Mouse (Mus musculus) olfactory bulb, adult 2 months (tissue): ENCODE data around the gene Hyal3. TPM values are rescaled to one million over a fixed set of nuclear protein-coding genes. Genes with fewer than 3 reads are reported as not detected.

ENCODE experiments used
- H3K27ac ChIP-seq: fragments of 200-500 bp; 2 replicates; pipeline ENCODE4 v1.5.1; 2012; ENCODE audit warnings: low read depth, low read length; ENCODE audit not compliant: insufficient read depth
- H3K4me1 ChIP-seq: fragments of 200-500 bp; 2 replicates; pipeline ENCODE4 v1.6.1; 2012; ENCODE audit warnings: low read length; ENCODE audit not compliant: control insufficient read depth, insufficient read depth
- H3K4me3 ChIP-seq: fragments of 200-500 bp; 2 replicates; pipeline ENCODE4 v1.5.1; 2012; ENCODE audit warnings: mild to moderate bottlenecking, low read depth, low read length, moderate library complexity; ENCODE audit not compliant: insufficient read depth
- CTCF ChIP-seq: fragments of 200-500 bp; IDR thresholded peaks from 2 replicates; pipeline ENCODE4 v1.5.1; 2012; ENCODE audit warnings: low read depth, mild to moderate bottlenecking, low read length, moderate library complexity; ENCODE audit not compliant: insufficient read depth
- POLR2A ChIP-seq: fragments of 200-500 bp; IDR thresholded peaks from 2 replicates; pipeline ENCODE4 v1.6.1; 2012; ENCODE audit warnings: mild to moderate bottlenecking, low read depth, low read length, moderate library complexity; ENCODE audit not compliant: insufficient read depth
- WGBS: fragments of 180-500 bp; shearing (Covaris S2); methylation state at CpG from one replicate; pipeline ENCODE4 v1.1.7; 2018; 5-methylcytosine and 5-hydroxymethylcytosine counted together
- polyA plus RNA-seq: library from polyadenylated mRNA; stranded (reverse); fragments of >200 nt; gene quantifications from 2 replicates; pipeline ENCODE4 v1.2.4, GENCODE M21; 2012; ENCODE audit warnings: low replicate concordance; ENCODE audit not compliant: missing spikeins, insufficient read depth, insufficient read length

Gene Hyal3
- polyA plus RNA-seq, 1 experiment = not detected

DNA sequence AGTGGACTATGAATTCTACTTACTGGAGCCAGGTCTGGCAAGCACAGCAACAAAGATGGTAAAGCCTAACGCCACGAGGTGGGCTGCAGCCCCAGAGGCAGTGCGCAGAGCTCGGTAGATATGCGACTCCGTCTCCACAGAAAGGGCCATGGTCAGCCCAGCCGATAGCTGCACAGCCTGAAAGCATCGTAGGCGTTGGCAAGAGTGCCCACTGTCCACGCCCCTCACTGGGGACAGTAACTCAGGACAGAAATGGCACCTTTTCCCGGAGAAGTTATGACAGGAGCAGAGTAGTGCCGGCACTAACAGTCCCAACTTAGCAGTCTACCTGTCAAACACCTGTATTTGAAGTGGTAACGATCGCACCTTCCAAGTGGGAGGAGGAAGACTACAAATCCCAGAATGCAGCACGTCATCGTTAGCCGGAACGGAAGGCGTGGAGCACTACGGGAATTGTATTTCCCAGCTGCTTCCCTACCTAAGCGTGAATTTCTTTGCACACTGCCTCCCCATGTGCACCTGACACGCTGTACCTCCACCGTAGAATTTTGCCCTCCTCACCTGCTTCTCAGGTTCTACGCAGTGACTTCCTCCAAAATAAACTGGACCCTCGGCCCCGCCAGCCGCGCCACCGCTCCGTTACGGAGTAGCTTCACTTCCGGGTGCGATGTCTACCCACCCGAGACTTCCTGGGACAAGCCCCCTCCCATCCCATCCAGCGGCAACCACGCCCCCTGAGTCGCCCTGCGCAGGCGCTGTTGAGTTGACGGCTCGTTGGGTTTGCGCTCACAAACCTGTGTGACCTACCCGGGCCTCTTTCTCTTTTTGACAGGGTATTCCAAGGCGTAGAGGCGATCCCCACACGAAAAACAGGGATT is 38.9 kb upstream of the Hyal3 start, which contains the start of the genes Cyb561d2 and Nprl2:
Cyb561d2 (minus strand) TSS at position 720 of the 878 bp plus-strand sequence.
Nprl2 (plus strand) TSS at position 753 of the 878 bp plus-strand sequence.
- WGBS = under 1% methylated on average over 46 of the region's 46 CpGs
- Histone ChIP-seq H3K27ac (peak within 1 kb of the TSS; percentile 48; the same call in 1 of the 2 replicates), H3K4me3 (peak within 1 kb of the TSS; percentile 68), H3K4me1 (peaks cover 27% of the 10 kb centered on the region)
- TF ChIP-seq CTCF = no peak
- peak; percentile 69; the same call in 1 of the 2 replicates for TF ChIP-seq POLR2A

GRCm38 (mm10) chr9:107542352-107542686 is 38.3 kb upstream of the Hyal3 start:
- peak overlapping the region; percentile 68 for H3K4me3 ChIP-seq
- no peak for TF ChIP-seq CTCF
- TF ChIP-seq POLR2A = no peak
- 0% methylated on average over 11 of the region's 11 CpGs for WGBS
- peaks cover 27% of the 10 kb centered on the region for H3K4me1 ChIP-seq
- no peak overlapping the region for H3K27ac ChIP-seq

DNA sequence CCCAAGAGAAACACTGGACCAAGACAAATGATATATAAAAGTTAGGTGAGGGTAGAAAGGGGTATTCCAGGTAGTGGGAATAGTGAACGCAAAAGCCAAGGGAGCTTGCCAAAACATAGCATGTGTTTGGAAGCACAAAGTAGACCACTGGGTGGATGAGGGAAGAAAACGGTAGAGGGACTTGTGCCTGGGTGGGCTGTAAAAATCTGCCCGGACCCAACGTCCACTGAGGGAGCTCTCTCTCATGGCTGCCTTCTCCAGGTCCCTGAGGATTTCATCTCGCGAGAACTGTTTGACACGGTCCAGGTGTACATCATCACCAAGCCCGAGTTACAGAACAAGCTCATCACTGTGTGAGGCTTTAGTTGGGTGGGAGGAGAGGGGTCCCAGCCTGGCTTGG is 37.9 kb upstream of the Hyal3 start:
- TF ChIP-seq CTCF = no peak
- TF ChIP-seq POLR2A = no peak
- H3K4me3 ChIP-seq = peak overlapping the region; percentile 68
- H3K27ac ChIP-seq = no peak overlapping the region
- 44% methylated on average over 8 of the region's 8 CpGs for WGBS
- peaks cover 29% of the 10 kb centered on the region for H3K4me1 ChIP-seq

DNA sequence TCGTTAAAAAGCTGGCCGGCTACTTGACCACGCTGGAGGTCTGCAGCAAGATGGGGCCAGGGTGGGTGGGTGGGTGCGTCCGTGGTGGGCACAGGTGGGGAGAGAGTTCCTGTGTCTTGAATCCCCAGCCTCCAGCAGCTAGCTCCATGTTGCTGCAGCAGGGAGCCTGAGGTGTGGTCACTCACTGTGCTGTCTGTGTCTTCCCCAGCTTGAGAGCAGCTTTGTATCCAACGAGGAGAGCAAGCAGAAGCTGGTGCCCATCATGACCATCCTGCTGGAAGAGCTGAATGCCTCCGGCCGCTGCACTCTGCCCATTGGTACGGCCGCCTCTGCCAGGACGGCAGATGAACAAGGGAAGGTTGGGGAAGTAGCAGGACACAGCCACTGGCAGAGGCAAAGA is 37.3 kb upstream of the Hyal3 start:
- WGBS = 89% methylated on average over 11 of the region's 11 CpGs
- Histone ChIP-seq H3K4me3 (no peak overlapping the region), H3K27ac (no peak overlapping the region), H3K4me1 (peaks cover 31% of the 10 kb centered on the region)
- TF ChIP-seq POLR2A (no peak), CTCF (no peak)

GRCm38 (mm10) chr9:107544196-107544700 is 36.4 kb upstream of the Hyal3 start:
- Histone ChIP-seq H3K4me1 (peaks cover 31% of the 10 kb centered on the region), H3K27ac (no peak overlapping the region), H3K4me3 (no peak overlapping the region)
- WGBS = 95% methylated on average over 17 of the region's 17 CpGs
- TF ChIP-seq POLR2A = no peak
- TF ChIP-seq CTCF = no peak

GRCm38 (mm10) chr9:107544729-107545128 is 35.9 kb upstream of the Hyal3 start:
- no peak for TF ChIP-seq POLR2A
- no peak for TF ChIP-seq CTCF
- WGBS = 96% methylated on average over 12 of the region's 12 CpGs
- no peak overlapping the region for H3K27ac ChIP-seq
- H3K4me1 ChIP-seq = peaks cover 31% of the 10 kb centered on the region
- no peak overlapping the region for H3K4me3 ChIP-seq

DNA sequence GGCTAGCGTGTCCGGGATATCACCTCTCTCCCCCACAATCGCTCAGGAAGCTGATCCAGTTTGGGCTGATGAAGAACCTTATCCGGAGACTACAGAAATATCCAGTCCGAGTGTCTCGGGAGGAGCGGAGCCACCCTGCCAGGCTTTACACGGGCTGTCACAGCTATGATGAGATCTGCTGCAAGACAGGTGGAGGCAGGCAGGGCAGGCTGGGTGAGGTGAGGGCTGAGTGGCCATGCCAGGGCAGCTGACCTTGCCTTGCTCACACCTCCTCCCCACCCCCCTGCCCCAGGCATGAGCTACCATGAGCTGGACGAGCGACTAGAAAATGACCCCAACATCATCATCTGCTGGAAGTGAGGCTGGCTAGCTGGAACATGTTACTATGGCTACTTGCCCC is 35.4 kb upstream of the Hyal3 start:
- Histone ChIP-seq H3K4me1 (peaks cover 31% of the 10 kb centered on the region), H3K4me3 (no peak overlapping the region), H3K27ac (no peak overlapping the region)
- 86% methylated on average over 10 of the region's 10 CpGs for WGBS
- TF ChIP-seq CTCF (no peak), POLR2A (no peak)

- H3K4me3 ChIP-seq = no peak overlapping the region
- 14% methylated on average over 3 of the region's 3 CpGs for WGBS
- peaks cover 31% of the 10 kb centered on the region for H3K4me1 ChIP-seq
Measured at GRCm38 (mm10) chr9:107545602-107546001, 35.0 kb upstream of the Hyal3 start.

GRCm38 (mm10) chr9:107547026-107547425 is 33.6 kb upstream of the Hyal3 start, which contains the start of gene Zmynd10:
Gene Zmynd10, plus strand, starts transcription at chr9:107547298.
- H3K27ac ChIP-seq = peak within 1 kb of the TSS; percentile 53
- TF ChIP-seq POLR2A (0 out of 2 replicates have a peak, but pooled peaks have one; percentile 17), CTCF (no peak)
- H3K4me3 ChIP-seq = peak within 1 kb of the TSS; percentile 3
- H3K4me1 ChIP-seq = peaks cover 36% of the 10 kb centered on the region
- whole genome bisulfite sequencing = 2% methylated on average over 20 of the region's 20 CpGs

More at GRCm38 (mm10) chr9:107545602-107546001, 35.0 kb upstream of the Hyal3 start:
- no peak for TF ChIP-seq POLR2A
- peak; percentile 41; the same call in 1 of the 2 replicates for TF ChIP-seq CTCF
- no peak overlapping the region for H3K27ac ChIP-seq

- no peak overlapping the region for H3K4me3 ChIP-seq
- H3K27ac ChIP-seq = no peak overlapping the region
- TF ChIP-seq CTCF (no peak), POLR2A (no peak)
- H3K4me1 ChIP-seq = peaks cover 33% of the 10 kb centered on the region
- WGBS = 86% methylated on average over 5 of the region's 5 CpGs
Measured at GRCm38 (mm10) chr9:107547957-107548356, 32.7 kb upstream of the Hyal3 start.
